Mouse (Mus musculus) midbrain, embryonic 13.5 days (tissue): ENCODE data around the gene Gm9958. TPM values are rescaled to one million over a fixed set of nuclear protein-coding genes. Genes with fewer than 3 reads are reported as not detected.

Experiments
- ATAC-seq: fragments of 200-750 bp; cut with Nextera tagmentation; 2 replicates; pipeline ENCODE4 v1.8.0; 2017; ENCODE audit warnings: mild to moderate bottlenecking, moderate TSS enrichment, moderate library complexity
- H3K27ac ChIP-seq: fragments of 300-500 bp; sonication (generic); 2 replicates; pipeline ENCODE4 v1.5.1; 2015; ENCODE audit warnings: inconsistent platforms, mild to moderate bottlenecking, moderate library complexity
- H3K27me3 ChIP-seq: fragments of 300-500 bp; sonication (generic); 2 replicates; pipeline ENCODE4 v1.6.1; 2015; ENCODE audit warnings: mild to moderate bottlenecking, inconsistent platforms
- H3K36me3 ChIP-seq: fragments of 300-500 bp; sonication (generic); 2 replicates; pipeline ENCODE4 v1.6.1; 2015; ENCODE audit warnings: mild to moderate bottlenecking, inconsistent platforms
- H3K4me1 ChIP-seq: fragments of 300-500 bp; sonication (generic); replicated peaks from 2 replicates; pipeline ENCODE4 v1.6.1; 2015; ENCODE audit warnings: inconsistent platforms
- H3K4me2 ChIP-seq: fragments of 300-500 bp; sonication (generic); replicated peaks from 2 replicates; pipeline ENCODE4 v1.6.1; 2015; ENCODE audit warnings: moderate library complexity, mild to moderate bottlenecking, inconsistent platforms
- H3K4me3 ChIP-seq: fragments of 300-500 bp; sonication (generic); replicated peaks from 2 replicates; pipeline ENCODE4 v1.5.1; 2015; ENCODE audit warnings: mild to moderate bottlenecking, inconsistent platforms
- H3K9ac ChIP-seq: fragments of 300-500 bp; sonication (generic); replicated peaks from 2 replicates; pipeline ENCODE4 v1.6.1; 2015; ENCODE audit warnings: mild to moderate bottlenecking, inconsistent platforms
- H3K9me3 ChIP-seq: fragments of 300-500 bp; sonication (generic); 2 replicates; pipeline ENCODE4 v1.6.1; 2016; ENCODE audit warnings: mild to moderate bottlenecking, inconsistent platforms
- WGBS: fragments of 180-500 bp; shearing (Covaris S2); methylation state at CpG from one replicate; pipeline ENCODE4 v1.1.7; 2015; 5-methylcytosine and 5-hydroxymethylcytosine counted together
- polyA plus RNA-seq: library from polyadenylated mRNA; unstranded; fragments of >200 nt; fragmentation: Nextera tagmentation; extraction: Ambion mirVana; gene quantifications from 2 replicates; pipeline ENCODE4 v1.2.1, GENCODE M21; 2015

The Gm9958 gene
- polyA plus RNA-seq, 1 experiment from 2014 or later: 6.5 TPM

GRCm38 (mm10) chr5:90365141-90365951 is 1.7 kb upstream of the Gm9958 start:
- under 1% methylated on average over 61 of the region's 61 CpGs for WGBS
- Histone ChIP-seq H3K9me3 (no peaks in the 10 kb centered on the region), H3K36me3 (no peaks in the 10 kb centered on the region), H3K4me1 (peaks cover 40% of the 10 kb centered on the region), H3K27me3 (no peaks in the 10 kb centered on the region), H3K4me2 (peak overlapping the region; percentile 84), H3K27ac (peak overlapping the region; percentile 99), H3K9ac (peak overlapping the region; percentile 97), H3K4me3 (peak overlapping the region; percentile 91)
- ATAC-seq: peak; percentile 49

DNA sequence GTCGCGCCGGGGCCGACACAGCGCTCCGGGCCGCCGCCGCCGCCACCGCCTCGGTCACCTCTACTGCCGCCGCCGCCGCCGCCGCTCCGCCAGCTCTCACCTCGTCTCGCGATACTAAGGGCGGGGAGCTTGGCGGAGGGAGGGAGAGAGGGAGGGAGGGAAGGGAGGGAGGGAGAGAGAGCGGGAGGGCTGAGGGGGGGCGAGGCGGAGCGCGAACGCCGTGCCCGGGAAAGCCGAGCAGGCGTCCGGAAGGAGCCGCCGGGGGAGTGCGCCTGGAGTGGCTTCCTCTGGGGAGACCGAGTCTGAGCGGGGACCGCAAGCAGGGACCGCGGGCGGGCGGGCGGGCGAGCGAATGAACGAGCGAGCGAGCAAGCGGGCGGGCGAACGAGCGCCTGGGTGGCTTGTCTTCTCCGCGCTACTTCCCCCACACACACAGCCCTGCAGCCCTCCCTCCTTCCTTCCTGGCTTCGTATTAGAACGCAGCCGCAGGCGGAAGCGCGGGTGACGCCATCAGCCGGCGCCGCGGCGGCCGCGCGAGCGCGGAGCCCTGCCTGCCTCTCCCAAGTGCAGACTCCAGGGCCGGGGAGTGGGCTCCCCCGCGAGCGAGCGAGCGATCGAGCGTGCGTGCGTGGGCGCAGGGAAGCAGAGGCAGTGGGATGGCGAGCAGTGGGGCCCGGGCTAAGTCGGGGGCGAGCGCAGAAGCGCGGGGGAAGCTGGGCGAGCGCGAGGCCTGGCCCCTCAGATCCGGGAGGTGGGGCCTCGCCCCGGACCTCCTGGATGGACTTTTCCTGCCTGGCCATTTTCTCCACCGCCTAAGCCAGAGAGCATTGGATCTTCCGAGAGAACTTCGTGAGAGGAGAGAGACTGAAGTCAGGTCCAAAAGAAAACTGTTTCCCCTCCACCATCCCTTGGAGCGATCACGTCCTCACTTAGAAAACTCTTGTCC is 610 bp upstream of the Gm9958 start, which contains the start of gene Ankrd17:
Ankrd17 (minus strand) TSS at position 457 of the 946 bp plus-strand sequence.
- Histone ChIP-seq H3K27me3 (no peaks in the 10 kb centered on the region), H3K9me3 (no peaks in the 10 kb centered on the region), H3K4me3 (peak within 1 kb of the TSS; percentile 91), H3K27ac (peak within 1 kb of the TSS; percentile 99), H3K4me1 (peaks cover 40% of the 10 kb centered on the region), H3K4me2 (peak within 1 kb of the TSS; percentile 84), H3K36me3 (no peaks in the 10 kb centered on the region), H3K9ac (peak within 1 kb of the TSS; percentile 97)
- peak; percentile 95 for ATAC-seq
- WGBS: under 1% methylated on average over 54 of the region's 104 CpGs

GRCm38 (mm10) chr5:90370401-90370800 is 3.4 kb downstream of the Gm9958 start:
- WGBS: 84% methylated on average over 5 of the region's 5 CpGs
- H3K9ac ChIP-seq: no peak overlapping the region
- ATAC-seq: no peak
- H3K4me1 ChIP-seq: peaks cover 10% of the 10 kb centered on the region
- H3K27me3 ChIP-seq: no peaks in the 10 kb centered on the region
- no peak overlapping the region for H3K4me3 ChIP-seq
- no peak overlapping the region for H3K4me2 ChIP-seq
- H3K36me3 ChIP-seq: no peaks in the 10 kb centered on the region
- no peak overlapping the region for H3K27ac ChIP-seq
- no peaks in the 10 kb centered on the region for H3K9me3 ChIP-seq

DNA sequence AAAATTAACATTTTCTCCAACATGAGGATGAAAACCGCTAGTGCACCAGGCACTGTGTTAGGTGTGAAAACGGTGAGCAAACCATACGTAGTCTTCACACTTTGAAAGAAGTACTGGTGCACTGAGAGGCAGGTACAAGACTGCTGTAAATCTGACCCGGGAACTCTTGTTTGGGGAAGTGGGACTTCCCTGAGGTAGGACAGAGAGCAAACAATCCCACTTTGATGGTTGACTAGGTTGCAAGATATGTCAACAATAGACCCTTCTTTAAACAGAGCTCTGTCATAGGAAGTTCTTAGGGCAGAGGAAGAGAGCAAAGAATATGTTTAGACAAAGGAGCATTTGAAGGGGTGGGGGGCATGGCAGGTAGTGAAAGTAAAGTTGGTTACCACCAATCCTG is 6.7 kb downstream of the Gm9958 start:
- H3K27ac ChIP-seq: no peak overlapping the region
- H3K4me3 ChIP-seq: no peak overlapping the region
- H3K4me2 ChIP-seq: no peak overlapping the region
- no peak for ATAC-seq
- no peaks in the 10 kb centered on the region for H3K4me1 ChIP-seq
- no peaks in the 10 kb centered on the region for H3K36me3 ChIP-seq
- H3K27me3 ChIP-seq: no peaks in the 10 kb centered on the region
- 94% methylated on average over 4 of the region's 4 CpGs for WGBS
- H3K9me3 ChIP-seq: no peaks in the 10 kb centered on the region
- no peak overlapping the region for H3K9ac ChIP-seq

DNA sequence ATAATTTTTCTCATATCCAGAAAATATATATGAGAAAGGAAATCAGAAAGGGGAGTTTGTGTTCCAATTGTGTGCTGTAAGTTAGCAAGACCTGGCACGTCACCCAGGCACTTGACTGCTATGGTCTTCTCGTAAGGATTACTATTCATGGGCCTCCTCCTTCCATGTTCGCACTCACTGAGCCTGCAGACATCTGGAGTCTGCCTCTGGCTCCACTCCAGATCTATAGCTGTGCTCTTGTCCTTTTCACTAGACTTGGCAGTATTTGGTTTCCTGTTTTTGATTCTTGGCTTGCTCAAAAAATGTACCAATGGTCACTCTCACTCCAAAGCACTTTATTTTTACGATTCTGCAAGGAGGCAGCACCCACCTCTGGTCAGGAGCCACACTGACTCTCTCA is 14.5 kb downstream of the Gm9958 start:
- Histone ChIP-seq H3K4me2 (no peak overlapping the region), H3K4me3 (no peak overlapping the region), H3K36me3 (no peaks in the 10 kb centered on the region), H3K27ac (no peak overlapping the region), H3K4me1 (no peaks in the 10 kb centered on the region), H3K9ac (no peak overlapping the region), H3K9me3 (no peaks in the 10 kb centered on the region), H3K27me3 (no peaks in the 10 kb centered on the region)
- ATAC-seq: no peak
- WGBS: 82% methylated on average over 4 of the region's 4 CpGs

DNA sequence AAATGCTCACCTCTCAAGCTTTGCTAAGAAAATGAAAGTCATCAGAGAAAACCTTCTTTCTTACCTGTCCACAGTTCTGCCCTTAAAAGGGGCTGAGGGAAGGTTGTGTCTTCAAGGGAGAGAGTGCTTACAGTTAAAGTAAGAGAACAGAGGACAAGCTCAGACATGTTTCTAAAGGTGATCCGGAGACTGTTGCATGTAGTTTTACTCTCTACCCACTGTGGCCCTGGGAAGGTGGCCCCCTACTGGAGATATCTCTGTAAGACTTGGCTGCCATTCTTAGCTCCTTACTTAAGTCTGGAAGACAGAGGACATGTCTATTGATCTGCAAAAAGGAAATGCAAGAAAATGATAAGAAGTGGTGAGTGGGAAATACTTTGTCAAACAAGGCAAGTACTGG is 16.1 kb downstream of the Gm9958 start:
- ATAC-seq: no peak
- no peaks in the 10 kb centered on the region for H3K9me3 ChIP-seq
- no peak overlapping the region for H3K27ac ChIP-seq
- H3K27me3 ChIP-seq: no peaks in the 10 kb centered on the region
- H3K4me1 ChIP-seq: no peaks in the 10 kb centered on the region
- no peak overlapping the region for H3K4me3 ChIP-seq
- WGBS: 42% methylated on average over 1 of the region's 1 CpGs
- no peak overlapping the region for H3K9ac ChIP-seq
- H3K36me3 ChIP-seq: no peaks in the 10 kb centered on the region
- H3K4me2 ChIP-seq: no peak overlapping the region

- H3K9ac ChIP-seq: no peak overlapping the region
- H3K36me3 ChIP-seq: no peaks in the 10 kb centered on the region
- no peak overlapping the region for H3K27ac ChIP-seq
- no peak overlapping the region for H3K4me2 ChIP-seq
- H3K9me3 ChIP-seq: no peaks in the 10 kb centered on the region
- no peaks in the 10 kb centered on the region for H3K4me1 ChIP-seq
- WGBS: 77% methylated on average over 5 of the region's 5 CpGs
- H3K27me3 ChIP-seq: no peaks in the 10 kb centered on the region
- no peak for ATAC-seq
- H3K4me3 ChIP-seq: no peak overlapping the region
These were observed 26.8 kb downstream of the Gm9958 start for GRCm38 (mm10) chr5:90393764-90394163.

DNA sequence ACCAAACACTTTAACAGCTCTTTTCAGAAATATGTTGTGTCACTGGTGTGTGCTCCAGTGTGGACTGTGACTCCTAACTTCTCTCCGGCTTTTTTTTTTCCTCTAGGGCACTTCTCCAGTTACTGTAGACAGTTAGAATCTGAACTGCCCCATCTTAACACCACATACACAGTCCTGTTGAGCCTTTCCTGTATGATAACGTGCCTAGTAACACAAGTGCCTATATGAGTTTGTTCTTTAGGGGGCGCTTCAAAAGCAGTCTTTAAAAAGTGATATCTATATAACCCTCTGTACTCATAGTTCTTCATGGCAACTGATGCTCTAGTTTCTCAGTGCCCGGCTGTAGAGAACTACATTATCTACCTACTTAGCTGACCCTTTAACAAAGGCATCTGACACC is 27.3 kb downstream of the Gm9958 start:
- no peaks in the 10 kb centered on the region for H3K36me3 ChIP-seq
- no peak overlapping the region for H3K9ac ChIP-seq
- no peaks in the 10 kb centered on the region for H3K27me3 ChIP-seq
- H3K4me1 ChIP-seq: no peaks in the 10 kb centered on the region
- H3K4me3 ChIP-seq: no peak overlapping the region
- H3K9me3 ChIP-seq: no peaks in the 10 kb centered on the region
- WGBS: 75% methylated on average over 4 of the region's 4 CpGs
- H3K27ac ChIP-seq: no peak overlapping the region
- no peak overlapping the region for H3K4me2 ChIP-seq
- no peak for ATAC-seq

- Histone ChIP-seq H3K27me3 (no peaks in the 10 kb centered on the region), H3K4me2 (no peak overlapping the region), H3K36me3 (no peaks in the 10 kb centered on the region), H3K4me1 (no peaks in the 10 kb centered on the region), H3K27ac (no peak overlapping the region), H3K9ac (no peak overlapping the region), H3K4me3 (no peak overlapping the region), H3K9me3 (no peaks in the 10 kb centered on the region)
- WGBS: 89% methylated on average over 4 of the region's 4 CpGs
- no peak for ATAC-seq
These were observed 29.8 kb downstream of the Gm9958 start for GRCm38 (mm10) chr5:90396817-90397216.

DNA sequence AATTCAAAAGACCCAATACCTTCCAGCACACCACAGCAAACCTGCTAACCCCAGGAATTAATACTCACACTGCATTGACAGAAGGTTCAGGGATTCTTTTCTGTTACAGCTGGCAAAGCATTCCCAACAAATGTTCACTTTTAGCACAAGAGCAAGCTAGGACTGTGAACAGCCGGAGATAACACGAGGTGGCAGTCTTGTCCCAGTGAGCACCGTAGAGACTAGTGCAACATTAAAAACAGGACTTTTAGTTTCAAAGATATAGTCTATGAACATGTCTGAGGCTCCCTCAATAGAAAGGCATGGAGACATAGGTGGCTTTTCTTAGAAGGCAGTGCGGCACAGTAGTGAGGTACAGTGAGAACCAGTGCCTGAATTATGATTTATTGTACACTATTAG is 38.2 kb downstream of the Gm9958 start:
- H3K9ac ChIP-seq: no peak overlapping the region
- H3K27me3 ChIP-seq: no peaks in the 10 kb centered on the region
- no peaks in the 10 kb centered on the region for H3K36me3 ChIP-seq
- no peaks in the 10 kb centered on the region for H3K9me3 ChIP-seq
- no peak overlapping the region for H3K27ac ChIP-seq
- WGBS: 96% methylated on average over 4 of the region's 4 CpGs
- no peaks in the 10 kb centered on the region for H3K4me1 ChIP-seq
- H3K4me3 ChIP-seq: no peak overlapping the region
- H3K4me2 ChIP-seq: no peak overlapping the region
- ATAC-seq: no peak

DNA sequence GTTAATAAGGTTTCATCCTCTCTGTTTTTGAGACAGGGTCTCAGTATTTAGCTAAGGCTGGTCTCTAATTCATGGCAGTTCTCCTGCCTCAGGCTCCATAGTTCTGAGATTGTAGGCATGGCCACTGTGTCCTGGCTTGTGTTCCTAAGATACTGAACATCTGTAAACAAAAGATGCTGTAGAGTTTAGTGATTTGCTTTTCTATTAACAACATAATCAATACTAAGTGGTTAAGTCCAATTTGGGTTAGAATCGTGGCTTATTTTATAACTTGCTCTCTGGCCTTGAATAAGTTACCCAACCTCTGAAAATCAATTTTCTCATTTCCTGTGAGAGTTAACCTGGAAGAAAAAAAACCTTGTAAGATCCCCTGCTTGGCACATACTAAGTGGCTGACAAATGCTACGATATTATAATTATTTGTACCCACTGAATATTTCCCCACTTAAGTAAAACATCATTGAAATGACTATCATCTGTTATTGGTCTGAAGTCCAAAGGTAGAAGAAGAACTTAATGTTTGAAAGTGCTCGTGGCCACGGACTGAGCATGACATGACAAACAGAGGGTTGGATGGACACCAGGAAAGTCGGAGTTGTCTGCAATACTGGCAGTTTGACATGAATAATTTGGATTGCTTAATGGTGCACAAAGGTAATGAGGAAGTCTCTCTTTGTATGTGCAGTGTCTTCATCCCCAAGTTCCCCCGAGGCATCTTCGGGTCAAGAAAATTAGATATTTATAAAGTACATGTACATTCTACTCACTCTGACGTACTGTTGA is 47.3 kb downstream of the Gm9958 start:
- H3K27me3 ChIP-seq: no peaks in the 10 kb centered on the region
- no peaks in the 10 kb centered on the region for H3K36me3 ChIP-seq
- H3K9me3 ChIP-seq: no peaks in the 10 kb centered on the region
- ATAC-seq: no peak
- 85% methylated on average over 8 of the region's 8 CpGs for WGBS
- no peak overlapping the region for H3K4me2 ChIP-seq
- H3K27ac ChIP-seq: no peak overlapping the region
- H3K4me3 ChIP-seq: no peak overlapping the region
- no peak overlapping the region for H3K9ac ChIP-seq
- H3K4me1 ChIP-seq: no peaks in the 10 kb centered on the region; the same call in 1 of the 2 replicates
